8 mouse cellular contexts compared by ENCODE assay signal in the genomic region with DNA sequence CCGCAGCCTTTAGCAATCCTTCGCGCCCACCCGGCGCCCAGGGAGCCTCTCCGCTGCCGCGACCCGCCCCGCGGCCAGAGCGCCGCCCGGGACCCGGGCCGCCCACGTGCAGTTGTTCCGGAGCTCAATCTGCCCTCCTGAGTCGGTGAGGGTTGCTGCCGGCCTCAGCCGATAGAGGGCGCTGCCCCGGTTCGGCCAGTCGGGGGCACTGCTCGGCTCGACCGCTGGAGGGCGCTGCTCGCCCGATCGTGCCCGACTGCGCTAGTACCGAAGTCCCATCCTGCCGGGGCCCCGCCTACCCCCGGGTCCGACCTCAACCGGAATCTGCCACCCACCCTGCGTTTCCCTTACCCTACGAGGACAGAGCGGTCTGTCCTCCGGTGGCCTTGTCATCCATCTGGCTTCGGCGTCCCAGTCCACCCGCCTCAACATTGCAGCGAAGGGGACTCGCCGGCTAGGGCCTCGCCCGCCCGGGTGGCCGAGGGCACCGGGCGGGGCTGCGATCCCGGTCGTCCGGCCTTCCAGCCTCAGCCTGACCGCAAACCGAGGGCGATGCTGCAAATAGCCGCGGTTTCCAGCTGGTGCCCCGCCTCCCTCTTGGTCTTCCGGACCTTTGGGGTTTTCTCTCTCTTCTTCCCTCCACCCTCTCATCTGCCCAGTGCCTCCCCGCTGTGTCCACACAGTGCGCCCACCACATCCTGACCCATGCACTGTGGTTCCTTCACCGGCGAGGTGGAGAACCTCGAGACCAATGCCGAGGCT. TPM values are rescaled to one million over a fixed set of nuclear protein-coding genes. Genes with fewer than 3 reads are reported as not detected.
DNase-seq lines count a peak whose midpoint lies in the region; ATAC-seq lines count a peak whose summit lies in the region.

No protein-coding gene starts in this region.

- peak overlapping the region; percentile 85 for H3K4me2 ChIP-seq in hindbrain, embryonic 15.5 days

- H3K4me3 ChIP-seq in hindbrain, embryonic 15.5 days: peak overlapping the region; percentile 47

- WGBS in hindbrain, embryonic 15.5 days: under 1% methylated on average over 73 of the region's 73 CpGs

- H3K9ac ChIP-seq in hindbrain, embryonic 15.5 days: peak overlapping the region; percentile 56

- peaks cover 16% of the 10 kb centered on the region for H3K4me1 ChIP-seq in hindbrain, embryonic 15.5 days (replicated peaks)

- H3K27ac ChIP-seq in hindbrain, embryonic 15.5 days (replicated peaks): no peak overlapping the region; the same call in 1 of the 2 replicates

- no peaks in the 10 kb centered on the region for H3K36me3 ChIP-seq in hindbrain, embryonic 15.5 days

- peak; percentile 74 for DNase-seq in WW6 (ENCODE audit: low read depth, low spot score)
- peak; percentile 87 to 89 for DNase-seq in cerebellum, postnatal 36 days
- DNase-seq in frontal cortex, postnatal 36 days (ENCODE audit: low spot score in 2 of 2): peak; percentile 88 to 90
- DNase-seq in left cerebral cortex, adult 11 months (ENCODE audit: low spot score): peak; percentile 75
- DNase-seq in lung, postnatal 36 days: peak; percentile 94
- peak; percentile 93 for DNase-seq in retina, embryonic 14.5 days (ENCODE audit: low spot score)
- DNase-seq in thymus, postnatal 36 days: peak; percentile 90 to 94

- H3K27me3 ChIP-seq in hindbrain, embryonic 15.5 days: peaks cover 4% of the 10 kb centered on the region; the same call in 1 of the 2 replicates

- peak; percentile 67 for ATAC-seq in hindbrain, embryonic 15.5 days (ENCODE audit: low FRiP score, low read depth)

- H3K9me3 ChIP-seq in hindbrain, embryonic 15.5 days: no peaks in the 10 kb centered on the region

RNA-seq across cellular contexts. Expression of gene Tac4, which starts 2.1 kb away (rescaled TPM):
- polyA plus RNA-seq in hindbrain, embryonic 15.5 days (2015; fragmentation: Nextera tagmentation; extraction: Ambion mirVana): not detected in 2 replicates

RNA-seq across cellular contexts. Expression of gene Kat7, which starts 50.8 kb away (rescaled TPM):
- polyA plus RNA-seq in hindbrain, embryonic 15.5 days (2015; fragmentation: Nextera tagmentation; extraction: Ambion mirVana): 60.5 and 66.2 TPM in 2 replicates
